ENCODE assay signal across 17 mouse cellular contexts in genomic region chr17:15130288-15130656, GRCm38 (mm10).
"Had no signal": no experiment of that assay in that cellular context is flagged by ENCODE, and none has a peak within 500 bp of the region (broad histone marks: within the 10 kb centered on the region; RNA-seq: fewer than 3 reads in every experiment).

No protein-coding gene starts in this region.

- H3K4me1 ChIP-seq: limb, embryonic 12.5 days; liver, embryonic 15.5 days; midbrain, embryonic 10.5 days; neural tube, embryonic 15.5 days had no signal

- H3K4me2 ChIP-seq: limb, embryonic 12.5 days; liver, embryonic 15.5 days; lung, embryonic 14.5 days; neural tube, embryonic 15.5 days had no signal

- H3K27ac ChIP-seq: limb, embryonic 12.5 days; liver, embryonic 15.5 days; midbrain, embryonic 10.5 days; neural tube, embryonic 15.5 days; stomach, postnatal 0 days had no signal

- H3K4me3 ChIP-seq: limb, embryonic 12.5 days; liver, embryonic 15.5 days; midbrain, embryonic 10.5 days; myocyte; neural tube, embryonic 15.5 days had no signal

- DNase-seq: kidney, postnatal 36 days; layer of hippocampus, adult 9-11 months; layer of hippocampus, postnatal 36 days; liver; lung, embryonic 14.5 days; lung, postnatal 10 days; lung, postnatal 4 days; midbrain, embryonic 14.5 days; right cerebral cortex, adult 18-20 months; right cerebral cortex, postnatal 25 days; thymus, postnatal 4 days had no signal

- H3K36me3 ChIP-seq: limb, embryonic 12.5 days; liver, embryonic 15.5 days; midbrain, embryonic 10.5 days; neural tube, embryonic 15.5 days had no signal

- H3K9me3 ChIP-seq: limb, embryonic 12.5 days; liver, embryonic 15.5 days; midbrain, embryonic 10.5 days; neural tube, embryonic 15.5 days had no signal

- H3K9ac ChIP-seq: limb, embryonic 12.5 days; liver, embryonic 15.5 days; lung, embryonic 14.5 days; neural tube, embryonic 15.5 days had no signal

- H3K27me3 ChIP-seq: limb, embryonic 12.5 days; liver, embryonic 15.5 days; neural tube, embryonic 15.5 days had no signal
